Mouse (Mus musculus): Measurements from ENCODE around the gene Ssr2.

- no peak for TF ChIP-seq CTCF (conservative IDR thresholded peaks at IDR 0.05 in 1 of 2, IDR thresholded peaks at IDR 0.05 in 1 of 2; ENCODE audit: low read depth in 2 of 2, low read length in 2 of 2)
- TF ChIP-seq ELF1 (IDR thresholded peaks at IDR 0.05; ENCODE audit: low read depth, low read length), result no peak
- no peak for TF ChIP-seq POLR2A (IDR thresholded peaks at IDR 0.05; ENCODE audit: low read depth, low read length)
- no peak for TF ChIP-seq NRF1 (IDR thresholded peaks at IDR 0.05; ENCODE audit: low read depth, low read length)
- no peak for TF ChIP-seq CHD2 (IDR thresholded peaks at IDR 0.05; ENCODE audit: low read length)
- TF ChIP-seq MAZ (IDR thresholded peaks at IDR 0.05; ENCODE audit: low read depth, low read length), result no peak
- no peak for TF ChIP-seq UBTF (IDR thresholded peaks at IDR 0.05; ENCODE audit: low read depth, low read length)
- TF ChIP-seq ZNF384 (IDR thresholded peaks at IDR 0.05; ENCODE audit: low read depth, low read length), result no peak
- TF ChIP-seq EP300 (IDR thresholded peaks at IDR 0.05; ENCODE audit: low read length), result no peak
These were observed 12.2 kb upstream of the Ssr2 start for GRCm38 (mm10) chr3:88563442-88563841.

Data from CH12.LX (cell line).